Mouse (Mus musculus): ENCODE measurements at regions not wholly inside any gene's neighbourhood (a gene's known extent, or its start where the extent isn't known, plus 50 kb on each side); places are given as distances from the start of the nearest gene placed in this dataset.

DNA sequence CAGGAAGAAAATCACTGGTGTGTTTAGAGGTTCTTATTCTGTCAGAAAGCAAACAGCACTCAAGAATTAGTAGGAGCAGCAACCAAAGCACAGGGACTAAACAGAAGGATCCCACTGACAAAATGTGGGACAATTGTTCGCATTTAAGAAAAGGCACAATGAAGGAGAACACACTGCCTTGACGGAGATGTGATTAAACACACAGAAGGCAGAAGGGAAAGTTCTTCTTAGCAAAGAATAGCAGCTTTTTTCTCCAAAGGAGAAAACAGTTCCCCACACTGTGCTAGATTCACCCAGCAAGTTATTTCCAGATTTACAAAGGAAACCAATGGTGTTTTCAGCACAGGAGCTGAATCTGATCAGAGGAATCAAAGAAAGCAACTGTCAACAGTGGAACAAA lies 316.5 kb downstream of the Nsun3 start:
- Histone ChIP-seq H3K36me3 (ENCODE audit: control insufficient read depth, insufficient read depth) (no peaks in the 10 kb centered on the region), H3K79me2 (ENCODE audit: control insufficient read depth, insufficient read depth) (no peaks in the 10 kb centered on the region), H3K27me3 (ENCODE audit: control insufficient read depth, insufficient read depth, insufficient read length) (no peaks in the 10 kb centered on the region), H3K4me3 (no peak overlapping the region), H3ac (ENCODE audit: control insufficient read depth, insufficient read length) (no peak overlapping the region), H3K4me2 (ENCODE audit: low read depth) (no peak overlapping the region)
- TF ChIP-seq USF1 (IDR thresholded peaks at IDR 0.05; ENCODE audit: low read depth) (no peak), MYOG (IDR thresholded peaks at IDR 0.05; ENCODE audit: control insufficient read depth in 1 of 3, insufficient read depth in 1 of 3, insufficient read length in 2 of 3, low read depth in 2 of 3) (no peak), POLR2AphosphoS2 (IDR thresholded peaks at IDR 0.05; ENCODE audit: insufficient read length, low read depth) (no peak), MYOD1 (IDR thresholded peaks at IDR 0.05; ENCODE audit: control insufficient read depth in 1 of 3, insufficient read length in 2 of 3, low read depth in 2 of 3) (no peak), REST (IDR thresholded peaks at IDR 0.05; ENCODE audit: insufficient read depth, insufficient read length) (no peak), TCF12 (IDR thresholded peaks at IDR 0.05; ENCODE audit: insufficient read depth, poor library complexity, severe bottlenecking) (no peak), POLR2A (IDR thresholded peaks at IDR 0.05; ENCODE audit: insufficient read length, low read depth) (no peak), E2F4 (IDR thresholded peaks at IDR 0.05; ENCODE audit: insufficient read depth) (no peak), CEBPB (IDR thresholded peaks at IDR 0.05; ENCODE audit: insufficient read depth, poor library complexity, severe bottlenecking) (no peak), SRF (IDR thresholded peaks at IDR 0.05; ENCODE audit: control insufficient read depth, insufficient read length, low read depth) (no peak), TCF3 (IDR thresholded peaks at IDR 0.05; ENCODE audit: insufficient read length, low read depth) (no peak), MAX (IDR thresholded peaks at IDR 0.05; ENCODE audit: low read depth) (no peak)

DNA sequence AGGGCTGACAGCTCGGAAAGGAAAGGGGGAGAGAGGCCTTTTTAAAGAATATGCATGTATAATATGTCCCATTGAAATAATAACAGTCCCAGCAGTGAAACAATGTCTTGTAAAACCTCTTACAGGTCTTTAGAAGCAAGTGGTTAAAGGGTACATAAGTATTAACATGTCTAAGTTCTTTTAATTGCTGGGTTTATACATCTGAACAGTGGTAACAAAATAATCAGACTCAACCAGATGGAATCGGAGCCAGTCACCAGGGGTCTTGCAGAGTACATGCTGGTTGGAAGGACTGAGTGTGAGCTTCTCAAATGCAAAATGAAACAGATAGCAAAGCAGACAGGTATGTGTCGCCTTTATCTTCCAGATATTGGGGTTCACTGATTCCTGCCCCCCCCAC lies 317.3 kb downstream of the Nsun3 start:
- H3K4me3 ChIP-seq, result no peak overlapping the region
- H3K4me2 ChIP-seq (ENCODE audit: low read depth), result no peak overlapping the region
- H3K79me2 ChIP-seq (ENCODE audit: control insufficient read depth, insufficient read depth), result no peaks in the 10 kb centered on the region
- no peak overlapping the region for H3ac ChIP-seq (ENCODE audit: control insufficient read depth, insufficient read length)
- TF ChIP-seq MYOD1 (IDR thresholded peaks at IDR 0.05; ENCODE audit: control insufficient read depth in 1 of 3, insufficient read length in 2 of 3, low read depth in 2 of 3) (no peak), MAX (IDR thresholded peaks at IDR 0.05; ENCODE audit: low read depth) (no peak), SRF (IDR thresholded peaks at IDR 0.05; ENCODE audit: control insufficient read depth, insufficient read length, low read depth) (no peak), USF1 (IDR thresholded peaks at IDR 0.05; ENCODE audit: low read depth) (no peak), MYOG (IDR thresholded peaks at IDR 0.05; ENCODE audit: control insufficient read depth in 1 of 3, insufficient read depth in 1 of 3, insufficient read length in 2 of 3, low read depth in 2 of 3) (no peak), POLR2A (IDR thresholded peaks at IDR 0.05; ENCODE audit: insufficient read length, low read depth) (no peak), REST (IDR thresholded peaks at IDR 0.05; ENCODE audit: insufficient read depth, insufficient read length) (no peak), E2F4 (IDR thresholded peaks at IDR 0.05; ENCODE audit: insufficient read depth) (no peak), POLR2AphosphoS2 (IDR thresholded peaks at IDR 0.05; ENCODE audit: insufficient read length, low read depth) (no peak), CEBPB (IDR thresholded peaks at IDR 0.05; ENCODE audit: insufficient read depth, poor library complexity, severe bottlenecking) (no peak), TCF12 (IDR thresholded peaks at IDR 0.05; ENCODE audit: insufficient read depth, poor library complexity, severe bottlenecking) (no peak), TCF3 (IDR thresholded peaks at IDR 0.05; ENCODE audit: insufficient read length, low read depth) (no peak)
- no peaks in the 10 kb centered on the region for H3K36me3 ChIP-seq (ENCODE audit: control insufficient read depth, insufficient read depth)
- H3K27me3 ChIP-seq (ENCODE audit: control insufficient read depth, insufficient read depth, insufficient read length), result no peaks in the 10 kb centered on the region

DNA sequence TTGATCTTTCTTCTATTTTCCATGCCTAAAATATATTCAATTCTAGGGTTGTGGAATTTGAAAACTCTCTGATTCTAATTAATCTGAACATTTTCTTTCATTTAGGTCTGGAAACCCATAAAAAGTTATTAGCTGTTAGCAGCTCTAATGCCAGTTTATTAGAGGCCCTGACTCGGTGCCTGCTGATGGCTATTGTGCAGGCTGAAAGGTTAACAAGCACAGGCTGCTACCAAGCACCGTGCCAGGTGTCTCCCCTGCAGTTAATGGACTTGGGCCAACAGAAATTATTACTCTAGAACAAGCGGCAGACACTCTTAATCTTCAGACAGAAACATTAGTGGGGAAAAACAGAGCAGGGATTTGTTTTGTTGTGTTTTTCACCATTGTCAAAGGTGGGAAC lies 317.8 kb downstream of the Nsun3 start:
- Histone ChIP-seq H3ac (ENCODE audit: control insufficient read depth, insufficient read length) (no peak overlapping the region), H3K79me2 (ENCODE audit: control insufficient read depth, insufficient read depth) (no peaks in the 10 kb centered on the region), H3K4me2 (ENCODE audit: low read depth) (no peak overlapping the region), H3K4me3 (no peak overlapping the region), H3K27me3 (ENCODE audit: control insufficient read depth, insufficient read depth, insufficient read length) (no peaks in the 10 kb centered on the region), H3K36me3 (ENCODE audit: control insufficient read depth, insufficient read depth) (no peaks in the 10 kb centered on the region)
- TF ChIP-seq MYOD1 (IDR thresholded peaks at IDR 0.05; ENCODE audit: control insufficient read depth in 1 of 3, insufficient read length in 2 of 3, low read depth in 2 of 3) (no peak), REST (IDR thresholded peaks at IDR 0.05; ENCODE audit: insufficient read depth, insufficient read length) (no peak), POLR2A (IDR thresholded peaks at IDR 0.05; ENCODE audit: insufficient read length, low read depth) (no peak), USF1 (IDR thresholded peaks at IDR 0.05; ENCODE audit: low read depth) (no peak), CEBPB (IDR thresholded peaks at IDR 0.05; ENCODE audit: insufficient read depth, poor library complexity, severe bottlenecking) (no peak), MYOG (IDR thresholded peaks at IDR 0.05; ENCODE audit: control insufficient read depth in 1 of 3, insufficient read depth in 1 of 3, insufficient read length in 2 of 3, low read depth in 2 of 3) (no peak), E2F4 (IDR thresholded peaks at IDR 0.05; ENCODE audit: insufficient read depth) (no peak), POLR2AphosphoS2 (IDR thresholded peaks at IDR 0.05; ENCODE audit: insufficient read length, low read depth) (no peak), TCF12 (IDR thresholded peaks at IDR 0.05; ENCODE audit: insufficient read depth, poor library complexity, severe bottlenecking) (no peak)

DNA sequence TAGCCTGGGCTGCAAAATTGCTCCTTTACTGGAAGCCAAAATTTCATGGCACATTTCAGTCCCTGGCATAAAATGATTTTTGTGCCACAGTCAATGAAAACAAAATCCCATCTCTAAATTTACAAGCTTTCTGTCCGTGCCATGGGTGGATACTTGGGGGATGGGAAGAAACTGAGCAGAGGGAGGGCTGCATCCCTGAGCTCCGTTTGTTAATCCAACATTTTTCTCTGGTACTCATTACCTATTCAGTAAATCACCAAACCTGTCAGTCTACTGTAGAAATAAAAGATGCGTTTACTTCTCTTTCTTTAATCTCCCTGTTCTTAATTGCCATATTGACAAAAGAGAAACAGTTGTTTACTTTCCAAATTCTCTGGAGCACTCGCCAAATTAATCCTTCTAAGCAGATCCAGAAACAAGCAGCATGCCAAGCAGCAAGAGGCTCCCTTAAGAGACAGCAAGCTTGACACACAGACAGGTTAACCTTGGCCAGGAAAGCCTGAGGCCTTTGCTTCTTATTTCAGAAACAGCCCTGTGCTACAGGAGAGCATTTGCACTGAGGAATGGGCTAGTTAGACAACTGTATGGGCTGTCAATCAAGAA lies 326.6 kb downstream of the Nsun3 start:
- no peaks in the 10 kb centered on the region for H3K27me3 ChIP-seq (ENCODE audit: control insufficient read depth, insufficient read depth, insufficient read length)
- TF ChIP-seq POLR2AphosphoS2 (IDR thresholded peaks at IDR 0.05; ENCODE audit: insufficient read length, low read depth) (no peak), TCF12 (IDR thresholded peaks at IDR 0.05; ENCODE audit: insufficient read depth, poor library complexity, severe bottlenecking) (no peak), MAX (IDR thresholded peaks at IDR 0.05; ENCODE audit: low read depth) (no peak), SRF (IDR thresholded peaks at IDR 0.05; ENCODE audit: control insufficient read depth, insufficient read length, low read depth) (no peak)
- no peak overlapping the region for H3K4me2 ChIP-seq (ENCODE audit: low read depth)
- no peaks in the 10 kb centered on the region for H3K79me2 ChIP-seq (ENCODE audit: control insufficient read depth, insufficient read depth)
- H3K36me3 ChIP-seq (ENCODE audit: control insufficient read depth, insufficient read depth), result no peaks in the 10 kb centered on the region
- H3K4me3 ChIP-seq, result no peak overlapping the region
- no peak overlapping the region for H3ac ChIP-seq (ENCODE audit: control insufficient read depth, insufficient read length)

DNA sequence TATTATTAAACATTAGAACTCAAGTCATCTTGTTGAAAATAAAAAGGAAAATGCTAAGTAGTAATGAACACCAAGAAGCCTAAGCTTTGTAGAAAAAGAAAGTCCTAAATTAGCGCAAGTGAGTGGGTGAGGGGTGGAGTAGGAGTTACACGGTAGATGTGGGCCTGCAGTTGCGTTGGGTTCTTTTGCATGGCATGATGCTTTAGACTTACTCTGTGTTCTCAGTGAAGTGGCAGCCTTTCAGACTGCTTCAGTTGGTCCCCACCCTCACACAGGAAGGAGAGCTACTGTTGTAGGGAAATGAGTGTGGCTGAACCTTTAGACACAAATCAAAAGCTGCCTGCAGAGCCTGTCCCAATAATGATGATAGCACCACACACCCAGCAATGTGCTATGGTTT lies 336.9 kb downstream of the Nsun3 start:
- TF ChIP-seq POLR2A (IDR thresholded peaks at IDR 0.05; ENCODE audit: insufficient read length, low read depth) (no peak), MYOG (IDR thresholded peaks at IDR 0.05; ENCODE audit: control insufficient read depth in 1 of 3, insufficient read depth in 1 of 3, insufficient read length in 2 of 3, low read depth in 2 of 3) (no peak), TCF12 (IDR thresholded peaks at IDR 0.05; ENCODE audit: insufficient read depth, poor library complexity, severe bottlenecking) (no peak), MYOD1 (IDR thresholded peaks at IDR 0.05; ENCODE audit: control insufficient read depth in 1 of 3, insufficient read length in 2 of 3, low read depth in 2 of 3) (no peak), MAX (IDR thresholded peaks at IDR 0.05; ENCODE audit: low read depth) (no peak), TCF3 (IDR thresholded peaks at IDR 0.05; ENCODE audit: insufficient read length, low read depth) (no peak), REST (IDR thresholded peaks at IDR 0.05; ENCODE audit: insufficient read depth, insufficient read length) (no peak)
- Histone ChIP-seq H3ac (ENCODE audit: control insufficient read depth, insufficient read length) (no peak overlapping the region), H3K79me2 (ENCODE audit: control insufficient read depth, insufficient read depth) (no peaks in the 10 kb centered on the region), H3K4me3 (no peak overlapping the region), H3K4me2 (ENCODE audit: low read depth) (no peak overlapping the region), H3K27me3 (ENCODE audit: control insufficient read depth, insufficient read depth, insufficient read length) (no peaks in the 10 kb centered on the region), H3K36me3 (ENCODE audit: control insufficient read depth, insufficient read depth) (no peaks in the 10 kb centered on the region)
